Mouse (Mus musculus): ENCODE results near the gene Ccnl1. TPM values are rescaled to one million over a fixed set of nuclear protein-coding genes. Genes with fewer than 3 reads are reported as not detected.
A peak's percentile ranks its signal among the peaks of the same experiment; 100 is the strongest.

Gene Ccnl1
- total and polyA plus RNA-seq, 2 experiments from 2014 or later = 53.1 to 57.0 TPM

DNA sequence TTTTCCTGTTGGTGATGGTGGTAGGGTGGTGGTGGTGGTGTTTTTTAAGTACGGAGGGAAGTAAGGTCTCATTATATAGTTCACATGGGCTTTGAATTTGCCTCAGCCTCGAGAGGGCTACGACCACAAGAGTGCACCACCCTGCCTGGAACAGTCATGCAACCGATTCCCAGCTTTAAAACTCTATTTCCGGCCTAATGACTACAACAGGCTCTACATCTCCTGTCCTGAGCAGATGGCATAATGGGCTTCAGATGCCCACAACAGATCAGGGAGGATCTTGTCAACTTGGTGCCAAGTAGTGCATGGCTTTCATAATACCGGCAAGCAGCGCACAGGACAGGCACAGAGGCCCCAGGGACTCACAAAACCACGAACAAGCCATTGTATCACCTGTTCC lies 27.4 kb downstream of the Ccnl1 start:
- no peaks in the 10 kb centered on the region for H3K9me3 ChIP-seq (ENCODE audit: low read length)
- no peak for TF ChIP-seq CTCF (IDR thresholded peaks at IDR 0.05; ENCODE audit: low read depth)
- H3K27me3 ChIP-seq (ENCODE audit: insufficient read depth, low read length) = no peaks in the 10 kb centered on the region

DNA sequence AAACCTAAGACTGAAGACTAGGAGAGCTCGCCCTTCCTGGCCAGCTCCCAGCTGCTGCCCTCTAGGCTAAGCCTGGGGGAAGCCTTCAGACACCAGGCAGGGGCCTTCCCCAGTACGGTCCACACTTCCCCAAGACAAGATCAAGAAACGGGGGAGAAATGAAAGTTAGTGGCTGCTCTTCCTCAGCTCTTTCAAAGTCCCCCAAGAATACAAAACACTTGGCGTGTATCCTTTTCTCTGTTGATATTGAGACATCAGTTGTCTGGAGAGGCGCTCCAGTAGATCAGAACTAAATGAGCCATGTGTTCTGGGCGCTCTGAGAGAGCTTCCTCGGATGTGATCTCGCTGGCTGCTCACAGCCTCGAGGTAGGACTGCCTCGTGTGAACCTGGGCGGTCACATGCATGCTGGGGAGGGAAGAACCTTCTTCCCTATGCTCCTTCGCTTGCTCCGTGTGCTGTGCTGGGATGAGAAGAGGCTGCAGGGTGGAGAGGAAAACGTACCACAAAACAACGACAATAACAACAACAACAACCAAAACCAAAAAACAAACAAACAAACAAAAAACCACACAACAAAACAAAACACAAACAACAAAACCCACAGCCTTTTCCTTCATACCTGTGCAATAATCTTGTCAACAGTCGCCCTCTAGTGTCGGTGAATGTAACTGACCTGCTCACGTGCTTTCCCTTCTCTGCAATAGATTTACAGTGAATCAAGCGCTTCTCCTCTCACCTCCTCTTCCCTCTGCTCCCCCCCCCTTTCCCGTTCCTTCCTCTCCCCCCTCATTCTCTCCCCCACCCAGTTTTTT lies 28.0 kb downstream of the Ccnl1 start:
- DNase-seq = peak; percentile 86
- no peaks in the 10 kb centered on the region for H3K9me3 ChIP-seq (ENCODE audit: low read length)
- H3K9ac ChIP-seq = no peak overlapping the region
- WGBS = 23% methylated on average over 20 of the region's 20 CpGs
- H3K4me3 ChIP-seq (ENCODE audit: low read depth, low read length) = no peak overlapping the region
- H3K27me3 ChIP-seq (ENCODE audit: insufficient read depth, low read length) = no peaks in the 10 kb centered on the region
- no peaks in the 10 kb centered on the region for H3K36me3 ChIP-seq (ENCODE audit: insufficient read depth)
- H3K4me2 ChIP-seq (ENCODE audit: low read depth) = peak overlapping the region; percentile 34
- peak; percentile 73 for ATAC-seq
- no peaks in the 10 kb centered on the region for H3K4me1 ChIP-seq (ENCODE audit: insufficient read depth)
- H3K27ac ChIP-seq (ENCODE audit: low read depth, low read length) = no peak overlapping the region
- peak; percentile 84 for TF ChIP-seq CTCF (IDR thresholded peaks at IDR 0.05; ENCODE audit: low read depth)

More for the DNA sequence above, 27.4 kb downstream of the Ccnl1 start:
- Histone ChIP-seq H3K9ac (no peak overlapping the region), H3K4me2 (ENCODE audit: low read depth) (no peak overlapping the region), H3K36me3 (ENCODE audit: insufficient read depth) (no peaks in the 10 kb centered on the region), H3K4me1 (ENCODE audit: insufficient read depth) (no peaks in the 10 kb centered on the region), H3K27ac (ENCODE audit: low read depth, low read length) (no peak overlapping the region), H3K4me3 (ENCODE audit: low read depth, low read length) (no peak overlapping the region)
- 57% methylated on average over 8 of the region's 8 CpGs for WGBS
- no peak for ATAC-seq
- DNase-seq = no peak

DNA sequence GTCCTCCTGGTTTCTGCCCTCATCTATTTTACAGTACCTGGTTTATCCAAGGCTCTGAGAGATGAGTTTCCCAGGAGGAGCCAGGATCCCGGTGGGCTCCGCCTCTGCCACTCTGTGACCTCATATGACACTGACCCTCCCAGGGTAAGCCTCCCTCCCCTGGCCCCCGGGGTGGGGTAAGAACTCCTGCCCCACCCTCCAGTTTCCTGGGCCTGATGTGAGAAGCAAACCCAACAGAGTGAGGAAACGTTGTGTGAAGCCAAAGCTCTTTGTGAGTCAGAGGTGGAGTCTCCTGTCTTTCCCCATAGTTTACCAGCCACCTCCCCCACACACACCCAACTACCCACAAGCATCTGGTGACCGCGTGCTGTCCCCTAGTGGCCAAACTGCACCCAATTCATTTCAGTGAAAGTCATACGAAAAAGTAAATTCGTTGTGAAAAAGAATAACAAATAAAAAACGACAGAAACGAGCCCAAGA lies 28.7 kb downstream of the Ccnl1 start:
- peak; percentile 81 for ATAC-seq
- H3K4me2 ChIP-seq (ENCODE audit: low read depth) = peak overlapping the region; percentile 34

DNA sequence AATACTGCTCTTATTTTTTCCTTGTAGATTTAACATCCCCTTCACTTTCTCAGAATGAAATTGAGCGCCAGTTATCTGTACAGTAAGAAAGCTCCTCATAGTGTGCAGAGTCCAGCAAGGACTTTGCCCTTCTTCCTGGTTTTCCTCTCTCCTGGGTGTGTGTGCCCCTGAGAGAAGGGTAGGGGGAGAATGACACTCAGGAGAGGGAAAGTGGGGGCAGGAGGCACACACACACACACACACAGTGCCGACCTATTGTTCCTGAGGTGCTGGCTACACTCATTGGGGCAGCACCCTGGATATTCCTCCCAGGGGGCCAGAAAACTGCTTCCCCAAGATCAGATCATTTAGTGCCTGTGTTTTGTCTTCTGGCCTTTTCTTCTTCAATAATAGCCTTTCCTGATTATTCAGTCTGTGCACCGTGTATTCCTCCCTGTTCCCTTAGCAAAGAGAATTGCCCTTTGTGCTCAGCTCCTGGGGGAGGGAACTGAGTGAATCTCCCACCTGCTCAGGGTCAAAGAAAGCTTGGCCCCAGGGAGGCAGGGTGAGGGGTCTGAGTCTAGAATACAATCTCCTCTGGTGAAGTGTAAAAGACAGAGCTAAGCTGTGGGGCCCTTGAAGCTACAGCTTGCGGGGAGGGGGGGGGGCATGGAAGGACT lies 29.3 kb downstream of the Ccnl1 start:
- TF ChIP-seq CTCF (IDR thresholded peaks at IDR 0.05; ENCODE audit: low read depth) = no peak
- Histone ChIP-seq H3K4me3 (ENCODE audit: low read depth, low read length) (no peak overlapping the region), H3K4me1 (ENCODE audit: insufficient read depth) (no peaks in the 10 kb centered on the region), H3K36me3 (ENCODE audit: insufficient read depth) (no peaks in the 10 kb centered on the region), H3K4me2 (ENCODE audit: low read depth) (0 out of 2 replicates have a peak overlapping the region, but pooled peaks have one; percentile 8), H3K27me3 (ENCODE audit: insufficient read depth, low read length) (no peaks in the 10 kb centered on the region), H3K9ac (0 out of 2 replicates have a peak overlapping the region, but pooled peaks have one; percentile 6), H3K9me3 (ENCODE audit: low read length) (no peaks in the 10 kb centered on the region), H3K27ac (ENCODE audit: low read depth, low read length) (no peak overlapping the region; the same call in 1 of the 2 replicates)
- WGBS = 33% methylated on average over 4 of the region's 4 CpGs
- DNase-seq = no peak
- no peak for ATAC-seq

More for the DNA sequence above, 28.7 kb downstream of the Ccnl1 start:
- TF ChIP-seq CTCF (IDR thresholded peaks at IDR 0.05; ENCODE audit: low read depth) = peak; percentile 87
- Histone ChIP-seq H3K4me3 (ENCODE audit: low read depth, low read length) (no peak overlapping the region), H3K27me3 (ENCODE audit: insufficient read depth, low read length) (no peaks in the 10 kb centered on the region), H3K4me1 (ENCODE audit: insufficient read depth) (no peaks in the 10 kb centered on the region), H3K36me3 (ENCODE audit: insufficient read depth) (no peaks in the 10 kb centered on the region), H3K27ac (ENCODE audit: low read depth, low read length) (no peak overlapping the region; the same call in 1 of the 2 replicates), H3K9ac (no peak overlapping the region), H3K9me3 (ENCODE audit: low read length) (no peaks in the 10 kb centered on the region)
- WGBS = 7% methylated on average over 10 of the region's 10 CpGs
- peak; percentile 74 for DNase-seq

DNA sequence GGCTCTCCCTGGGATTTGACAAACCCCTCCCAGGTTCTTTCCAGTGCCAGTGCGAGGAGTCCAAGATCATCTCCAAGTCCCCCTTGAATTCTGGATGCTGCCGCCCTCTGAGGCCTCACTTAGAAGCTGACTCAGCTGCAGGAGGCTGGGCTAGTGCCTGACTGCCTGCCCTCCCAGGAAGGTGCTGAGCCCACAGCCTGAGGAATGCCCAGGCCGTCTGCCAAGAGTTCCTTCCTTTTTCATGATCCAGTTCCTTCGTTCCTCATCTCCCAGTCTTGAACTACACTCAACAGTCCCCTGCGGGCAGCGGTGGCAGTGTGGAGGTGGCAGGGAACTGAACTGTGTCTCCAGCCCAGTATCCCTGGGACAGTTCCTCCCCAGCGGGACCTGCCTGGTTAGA lies 30.4 kb downstream of the Ccnl1 start:
- DNase-seq = no peak

DNA sequence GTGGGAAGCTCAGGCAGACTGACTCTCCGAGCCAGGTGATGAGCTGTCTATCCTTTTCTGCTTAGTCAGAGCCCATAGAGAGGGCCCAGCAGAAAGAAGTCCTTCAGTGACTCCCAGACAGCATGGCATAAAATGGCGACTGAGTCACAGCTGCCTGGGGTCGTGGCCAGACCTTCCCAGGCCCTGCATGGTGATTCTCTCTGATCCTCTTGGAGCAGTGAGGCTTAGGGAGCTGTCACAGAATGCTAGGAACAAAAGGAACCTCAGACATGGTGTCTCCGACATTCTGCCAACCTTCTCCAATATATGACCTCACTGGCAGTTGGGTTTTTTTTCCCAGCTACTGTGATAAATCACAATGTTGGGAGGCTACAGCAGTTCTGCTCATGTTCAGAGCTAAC lies 30.9 kb downstream of the Ccnl1 start:
- TF ChIP-seq CTCF (IDR thresholded peaks at IDR 0.05; ENCODE audit: low read depth) = no peak
- H3K9ac ChIP-seq = no peak overlapping the region
- WGBS = 77% methylated on average over 4 of the region's 4 CpGs

More for the DNA sequence above, 30.4 kb downstream of the Ccnl1 start:
- WGBS = 63% methylated on average over 7 of the region's 7 CpGs
- H3K27me3 ChIP-seq (ENCODE audit: insufficient read depth, low read length) = no peaks in the 10 kb centered on the region
- no peaks in the 10 kb centered on the region for H3K9me3 ChIP-seq (ENCODE audit: low read length)
- no peaks in the 10 kb centered on the region for H3K36me3 ChIP-seq (ENCODE audit: insufficient read depth)
- ATAC-seq = no peak
- no peak overlapping the region for H3K4me3 ChIP-seq (ENCODE audit: low read depth, low read length)
- H3K4me1 ChIP-seq (ENCODE audit: insufficient read depth) = no peaks in the 10 kb centered on the region
- H3K9ac ChIP-seq = no peak overlapping the region
- H3K4me2 ChIP-seq (ENCODE audit: low read depth) = no peak overlapping the region
- TF ChIP-seq CTCF (IDR thresholded peaks at IDR 0.05; ENCODE audit: low read depth) = no peak
- no peak overlapping the region for H3K27ac ChIP-seq (ENCODE audit: low read depth, low read length)

DNA sequence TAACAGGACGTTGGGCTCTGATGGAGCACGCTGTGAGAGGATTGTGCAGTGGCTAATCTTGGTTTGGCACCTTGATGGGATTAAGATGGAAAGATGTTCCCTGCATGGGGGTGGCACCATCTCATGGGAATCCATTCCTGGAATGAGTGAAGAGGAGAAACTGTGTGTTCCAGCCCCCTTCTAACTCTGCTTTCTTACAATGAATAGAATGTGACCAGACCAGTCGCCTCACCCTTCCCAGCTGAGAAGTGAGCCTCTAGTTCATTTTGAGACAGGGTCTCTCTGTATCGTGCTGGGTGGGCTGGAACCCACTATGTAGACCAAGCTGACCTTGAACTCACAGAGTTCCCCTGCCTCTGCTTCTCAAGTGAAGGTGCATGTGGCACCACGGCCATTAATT lies 31.6 kb downstream of the Ccnl1 start:
- Histone ChIP-seq H3K36me3 (ENCODE audit: insufficient read depth) (no peaks in the 10 kb centered on the region), H3K9me3 (ENCODE audit: low read length) (no peaks in the 10 kb centered on the region), H3K27me3 (ENCODE audit: insufficient read depth, low read length) (no peaks in the 10 kb centered on the region), H3K27ac (ENCODE audit: low read depth, low read length) (no peak overlapping the region), H3K4me1 (ENCODE audit: insufficient read depth) (no peaks in the 10 kb centered on the region), H3K9ac (no peak overlapping the region), H3K4me2 (ENCODE audit: low read depth) (no peak overlapping the region), H3K4me3 (ENCODE audit: low read depth, low read length) (no peak overlapping the region)
- DNase-seq (no peak), ATAC-seq (no peak)
- 88% methylated on average over 5 of the region's 5 CpGs for WGBS
- no peak for TF ChIP-seq CTCF (IDR thresholded peaks at IDR 0.05; ENCODE audit: low read depth)

More for the DNA sequence above, 30.9 kb downstream of the Ccnl1 start:
- no peak for DNase-seq
- Histone ChIP-seq H3K27ac (ENCODE audit: low read depth, low read length) (no peak overlapping the region), H3K4me1 (ENCODE audit: insufficient read depth) (no peaks in the 10 kb centered on the region), H3K4me2 (ENCODE audit: low read depth) (no peak overlapping the region), H3K27me3 (ENCODE audit: insufficient read depth, low read length) (no peaks in the 10 kb centered on the region), H3K9me3 (ENCODE audit: low read length) (no peaks in the 10 kb centered on the region), H3K36me3 (ENCODE audit: insufficient read depth) (no peaks in the 10 kb centered on the region), H3K4me3 (ENCODE audit: low read depth, low read length) (no peak overlapping the region)
- ATAC-seq = no peak
